Mouse (Mus musculus) intestine, embryonic 14.5 days (tissue): ENCODE data around the gene Prnd. TPM values are rescaled to one million over a fixed set of nuclear protein-coding genes. Genes with fewer than 3 reads are reported as not detected.

ENCODE experiments used
- ATAC-seq: fragments of 200-750 bp; cut with Nextera tagmentation; replicated peaks from 2 replicates; pipeline ENCODE4 v1.8.0; 2017; ENCODE audit warnings: low read depth, moderate number of reproducible peaks, moderate TSS enrichment, moderate library complexity; ENCODE audit not compliant: low FRiP score, low TSS enrichment
- DNase-seq: peaks from one replicate; pipeline ENCODE4 v3.0.0-alpha.2; 2018; ENCODE audit warnings: low spot score
- H3K27ac ChIP-seq: fragments of 300-500 bp; sonication (generic); 2 replicates; pipeline ENCODE4 v1.5.1; 2014; ENCODE audit warnings: low read depth, mild to moderate bottlenecking, control low read depth
- H3K27me3 ChIP-seq: fragments of 300-500 bp; sonication (generic); replicated peaks from 2 replicates; pipeline ENCODE4 v1.6.1; 2014; ENCODE audit warnings: low read length, control low read depth; ENCODE audit not compliant: control insufficient read depth, insufficient read depth
- H3K36me3 ChIP-seq: fragments of 300-500 bp; sonication (generic); 2 replicates; pipeline ENCODE4 v1.6.1; 2014; ENCODE audit warnings: low read length, control low read depth; ENCODE audit not compliant: control insufficient read depth, insufficient read depth
- H3K4me1 ChIP-seq: fragments of 300-500 bp; sonication (generic); replicated peaks from 2 replicates; pipeline ENCODE4 v1.6.1; 2014; ENCODE audit warnings: low read length, control low read depth, mixed read lengths; ENCODE audit not compliant: control insufficient read depth, insufficient read depth
- H3K4me2 ChIP-seq: fragments of 300-500 bp; sonication (generic); 2 replicates; pipeline ENCODE4 v1.6.1; 2014; ENCODE audit warnings: low read length
- H3K4me3 ChIP-seq: fragments of 300-500 bp; sonication (generic); 2 replicates; pipeline ENCODE4 v1.5.1; 2014; ENCODE audit warnings: low read depth, low read length, control low read depth, mixed read lengths
- H3K9ac ChIP-seq: fragments of 300-500 bp; sonication (generic); 2 replicates; pipeline ENCODE4 v1.6.1; 2014; ENCODE audit warnings: mild to moderate bottlenecking, low read length
- H3K9me3 ChIP-seq: fragments of 300-500 bp; sonication (generic); 2 replicates; pipeline ENCODE4 v1.6.1; 2016; ENCODE audit warnings: low read length, control low read depth; ENCODE audit not compliant: control insufficient read depth
- WGBS: fragments of 180-500 bp; shearing (Covaris S2); extraction: QIAGEN DNeasy Blood & Tissue Kit; methylation state at CpG from one replicate; pipeline ENCODE4 v1.1.7; 2014; 5-methylcytosine and 5-hydroxymethylcytosine counted together
- polyA plus RNA-seq: library from polyadenylated mRNA; unstranded; fragments of >200 nt; fragmentation: Nextera tagmentation; extraction: Ambion mirVana; gene quantifications from 2 replicates; pipeline ENCODE4 v1.2.1, GENCODE M21; 2014

The Prnd gene
- polyA plus RNA-seq, 1 experiment from 2014 or later: 43.0 TPM

DNA sequence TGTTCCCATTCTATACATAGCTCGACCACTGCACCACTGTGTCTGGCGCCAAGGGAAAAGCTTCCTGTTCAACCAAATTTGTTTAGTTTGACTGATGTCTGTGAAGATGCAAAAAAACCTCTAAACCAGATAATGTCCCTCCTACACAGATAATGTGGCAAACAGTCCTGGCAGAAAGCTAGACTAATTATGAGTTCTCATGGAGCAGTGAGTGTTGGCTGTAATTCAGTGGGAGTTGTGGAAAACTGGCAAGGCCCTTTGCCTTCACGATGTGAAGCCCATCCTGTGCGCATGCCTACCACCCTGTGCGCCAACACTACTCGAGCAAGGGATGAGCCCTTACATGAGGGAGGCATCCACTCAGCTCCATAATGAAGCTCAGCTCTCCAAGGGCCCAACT is 4.9 kb upstream of the Prnd start:
- no peak for DNase-seq
- no peak for ATAC-seq
- Histone ChIP-seq H3K4me1 (0 out of 2 replicates have a peak, but pooled peaks cover 3% of the 10 kb centered on the region), H3K27ac (no peak overlapping the region), H3K4me2 (no peak overlapping the region), H3K27me3 (0 out of 2 replicates have a peak, but pooled peaks cover 4% of the 10 kb centered on the region), H3K9ac (no peak overlapping the region), H3K9me3 (no peaks in the 10 kb centered on the region), H3K4me3 (no peak overlapping the region), H3K36me3 (no peaks in the 10 kb centered on the region)
- 79% methylated on average over 6 of the region's 6 CpGs for WGBS

DNA sequence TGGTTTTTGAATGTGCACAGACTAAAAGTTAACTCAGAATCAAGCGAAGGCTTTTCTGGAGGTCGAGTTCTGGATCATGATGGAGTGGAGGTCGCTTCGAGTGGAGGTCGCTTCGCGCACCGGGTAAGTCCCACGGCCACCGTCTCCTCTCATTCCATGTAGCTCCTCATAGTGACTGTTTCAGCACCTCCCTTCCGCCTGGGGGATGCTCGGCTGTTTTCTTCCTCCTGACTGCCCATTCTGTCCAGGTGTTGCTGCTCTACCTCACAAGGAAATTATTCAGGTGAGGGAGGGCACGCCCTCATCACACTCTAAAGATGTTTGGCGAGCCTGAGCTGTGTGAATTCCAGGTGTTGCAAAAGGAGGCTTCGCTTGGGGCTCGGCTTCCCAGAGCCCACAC is 4.3 kb upstream of the Prnd start:
- Histone ChIP-seq H3K36me3 (no peaks in the 10 kb centered on the region), H3K4me3 (no peak overlapping the region), H3K9me3 (no peaks in the 10 kb centered on the region), H3K9ac (no peak overlapping the region), H3K4me1 (0 out of 2 replicates have a peak, but pooled peaks cover 3% of the 10 kb centered on the region), H3K27me3 (peaks cover 6% of the 10 kb centered on the region; the same call in 1 of the 2 replicates), H3K27ac (no peak overlapping the region), H3K4me2 (no peak overlapping the region)
- DNase-seq: no peak
- no peak for ATAC-seq
- 88% methylated on average over 16 of the region's 16 CpGs for WGBS

DNA sequence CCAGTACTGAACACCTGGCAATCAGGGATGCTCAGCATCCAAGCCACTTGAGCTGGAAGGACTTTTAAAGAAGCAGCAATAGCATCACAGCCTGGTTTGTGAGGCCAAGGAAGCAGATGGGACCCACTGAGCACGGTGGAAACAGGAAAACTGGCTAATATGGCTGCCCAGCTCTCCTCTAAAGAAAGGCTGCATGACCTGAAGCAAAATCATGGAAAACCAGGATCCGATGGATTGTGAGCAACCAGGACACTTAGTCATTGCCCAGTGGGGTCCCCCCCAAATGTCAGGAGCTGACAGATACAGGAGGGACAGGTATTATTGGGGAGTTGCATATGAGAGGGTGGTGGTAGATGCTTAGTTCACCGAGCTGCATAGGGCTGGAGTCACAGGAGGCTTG is 2.5 kb upstream of the Prnd start:
- Histone ChIP-seq H3K27ac (no peak overlapping the region), H3K4me3 (no peak overlapping the region), H3K9ac (no peak overlapping the region), H3K9me3 (no peaks in the 10 kb centered on the region), H3K36me3 (no peaks in the 10 kb centered on the region), H3K4me2 (no peak overlapping the region), H3K4me1 (0 out of 2 replicates have a peak, but pooled peaks cover 7% of the 10 kb centered on the region), H3K27me3 (peaks cover 24% of the 10 kb centered on the region)
- 74% methylated on average over 3 of the region's 3 CpGs for WGBS
- ATAC-seq (no peak), DNase-seq (no peak)

DNA sequence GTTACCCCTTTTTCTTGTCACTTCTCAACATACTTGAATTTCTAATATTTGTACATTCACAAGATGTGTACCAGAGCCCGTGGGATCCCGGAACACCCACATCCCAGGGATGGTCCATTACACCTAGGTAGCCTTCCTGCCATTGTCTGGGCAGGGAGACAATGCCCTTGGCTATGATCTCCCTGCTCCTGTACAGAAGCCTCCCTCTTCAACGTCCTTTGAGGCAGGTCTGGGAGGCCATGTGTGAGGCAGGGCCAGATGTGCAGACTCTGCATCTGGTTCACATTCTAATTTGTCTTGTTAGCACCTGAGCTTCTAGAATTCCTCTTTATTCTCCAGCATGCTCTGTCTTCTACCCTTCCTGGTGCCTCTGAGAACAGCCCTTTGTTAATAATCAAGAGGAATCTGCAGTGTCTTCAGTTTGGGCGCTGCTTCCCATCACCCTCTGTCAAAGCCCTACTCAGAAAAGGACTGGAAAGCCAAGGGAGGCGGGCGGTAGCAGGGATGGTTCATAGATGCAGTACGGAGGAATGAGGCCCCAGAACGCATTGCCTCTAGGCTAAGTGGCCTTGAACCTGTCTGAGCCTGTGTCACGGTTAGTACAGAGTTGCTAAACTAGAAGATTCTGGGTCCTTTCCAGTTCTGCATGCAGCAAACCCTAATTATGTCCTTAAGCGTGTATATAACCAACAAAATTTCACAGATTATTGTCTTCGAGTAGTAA is 1.6 kb upstream of the Prnd start:
- no peak overlapping the region for H3K9ac ChIP-seq
- no peak for DNase-seq
- H3K4me2 ChIP-seq: no peak overlapping the region
- no peak for ATAC-seq
- H3K9me3 ChIP-seq: no peaks in the 10 kb centered on the region
- H3K4me1 ChIP-seq: 0 out of 2 replicates have a peak, but pooled peaks cover 8% of the 10 kb centered on the region
- H3K27me3 ChIP-seq: peaks cover 33% of the 10 kb centered on the region
- no peak overlapping the region for H3K27ac ChIP-seq
- WGBS: 60% methylated on average over 11 of the region's 11 CpGs
- H3K4me3 ChIP-seq: no peak overlapping the region
- no peaks in the 10 kb centered on the region for H3K36me3 ChIP-seq

DNA sequence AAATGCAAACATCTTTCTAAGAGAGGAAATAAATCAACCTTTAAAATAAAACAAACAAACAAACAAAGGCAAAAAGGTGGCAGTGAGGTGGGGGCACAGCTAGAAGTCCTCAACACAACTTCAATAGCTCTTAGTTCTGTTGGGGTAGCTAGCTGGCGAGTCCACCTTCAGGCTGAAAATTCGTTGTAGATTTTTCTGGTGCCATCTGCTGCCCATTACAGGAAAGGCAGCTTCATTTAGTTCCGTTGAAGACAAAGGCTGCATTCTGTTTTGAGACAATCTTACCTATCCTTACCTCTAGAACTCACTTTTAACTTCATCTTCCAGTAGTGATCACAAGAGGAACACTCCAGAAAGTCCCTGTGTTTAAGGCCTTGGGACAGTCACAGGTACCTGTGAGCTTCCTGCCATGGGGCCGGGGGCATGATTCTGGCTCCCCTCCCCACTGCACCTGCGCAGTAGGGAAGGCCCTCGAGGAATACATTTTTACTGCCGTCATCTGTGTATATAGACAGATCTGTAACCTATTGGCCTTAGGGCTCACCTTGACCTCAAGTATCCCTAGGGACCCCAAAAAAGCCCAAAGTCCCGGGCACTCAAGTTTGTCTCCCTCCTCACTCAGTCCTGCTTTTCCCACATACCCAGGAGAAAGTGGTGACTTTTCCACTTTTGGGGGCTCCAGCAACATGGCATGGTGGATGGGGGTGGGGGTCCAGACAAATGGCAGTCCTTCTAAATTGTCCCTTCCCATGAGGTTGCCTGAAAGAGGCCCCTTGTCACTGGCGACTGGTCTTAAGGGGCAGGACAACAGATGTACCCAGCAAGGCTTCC is 679 bp upstream of the Prnd start:
- H3K4me2 ChIP-seq: no peak overlapping the region
- no peaks in the 10 kb centered on the region for H3K36me3 ChIP-seq
- H3K27me3 ChIP-seq: peaks cover 42% of the 10 kb centered on the region
- 0 out of 2 replicates have a peak, but pooled peaks cover 8% of the 10 kb centered on the region for H3K4me1 ChIP-seq
- H3K9ac ChIP-seq: no peak overlapping the region
- 0 out of 2 replicates have a peak, but pooled peaks have one; percentile 45 for ATAC-seq
- DNase-seq: peak; percentile 72
- no peaks in the 10 kb centered on the region for H3K9me3 ChIP-seq
- no peak overlapping the region for H3K4me3 ChIP-seq
- H3K27ac ChIP-seq: no peak overlapping the region
- WGBS: 42% methylated on average over 9 of the region's 9 CpGs

DNA sequence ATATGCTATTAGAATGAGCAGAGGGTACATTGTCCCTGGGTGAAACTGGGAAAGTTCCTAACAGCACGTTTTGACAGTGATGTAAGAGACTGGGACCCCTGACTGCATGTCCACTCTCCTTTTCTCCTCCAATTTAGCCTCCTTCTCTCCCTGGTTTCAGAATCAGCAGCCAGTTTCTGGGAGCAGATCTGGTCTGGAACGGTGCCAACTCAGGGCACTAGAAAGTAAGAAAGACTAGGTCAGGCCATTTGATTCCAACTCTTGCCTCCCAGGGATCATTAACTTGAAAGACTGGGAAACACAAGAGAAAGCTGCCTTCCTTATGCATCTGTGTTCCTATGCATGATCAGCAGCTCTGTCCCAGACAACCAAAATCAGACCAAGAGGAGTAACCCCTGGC is 1.8 kb downstream of the Prnd start:
- H3K36me3 ChIP-seq: no peaks in the 10 kb centered on the region
- H3K27ac ChIP-seq: no peak overlapping the region
- no peak overlapping the region; the same call in 1 of the 2 replicates for H3K4me2 ChIP-seq
- DNase-seq: no peak
- no peak overlapping the region for H3K9ac ChIP-seq
- ATAC-seq: no peak
- WGBS: 51% methylated on average over 2 of the region's 2 CpGs
- H3K4me3 ChIP-seq: peak overlapping the region; percentile 11; the same call in 1 of the 2 replicates
- 0 out of 2 replicates have a peak, but pooled peaks cover 8% of the 10 kb centered on the region for H3K4me1 ChIP-seq
- H3K27me3 ChIP-seq: peaks cover 43% of the 10 kb centered on the region
- H3K9me3 ChIP-seq: no peaks in the 10 kb centered on the region

DNA sequence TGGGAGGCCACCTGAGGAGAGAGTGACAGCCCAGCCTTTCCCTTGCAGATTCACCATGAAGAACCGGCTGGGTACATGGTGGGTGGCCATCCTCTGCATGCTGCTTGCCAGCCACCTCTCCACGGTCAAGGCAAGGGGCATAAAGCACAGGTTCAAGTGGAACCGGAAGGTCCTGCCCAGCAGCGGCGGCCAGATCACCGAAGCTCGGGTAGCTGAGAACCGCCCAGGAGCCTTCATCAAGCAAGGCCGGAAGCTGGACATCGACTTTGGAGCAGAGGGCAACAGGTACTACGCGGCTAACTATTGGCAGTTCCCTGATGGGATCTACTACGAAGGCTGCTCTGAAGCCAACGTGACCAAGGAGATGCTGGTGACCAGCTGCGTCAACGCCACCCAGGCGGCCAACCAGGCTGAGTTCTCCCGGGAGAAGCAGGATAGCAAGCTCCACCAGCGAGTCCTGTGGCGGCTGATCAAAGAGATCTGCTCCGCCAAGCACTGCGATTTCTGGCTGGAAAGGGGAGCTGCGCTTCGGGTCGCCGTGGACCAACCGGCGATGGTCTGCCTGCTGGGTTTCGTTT is 2.4 kb downstream of the Prnd start:
- Histone ChIP-seq H3K4me3 (peak overlapping the region; percentile 11), H3K4me1 (0 out of 2 replicates have a peak, but pooled peaks cover 8% of the 10 kb centered on the region), H3K36me3 (no peaks in the 10 kb centered on the region), H3K9me3 (no peaks in the 10 kb centered on the region), H3K4me2 (peak overlapping the region; percentile 37), H3K27me3 (peaks cover 43% of the 10 kb centered on the region), H3K27ac (no peak overlapping the region), H3K9ac (no peak overlapping the region)
- DNase-seq (peak; percentile 63), ATAC-seq (no peak)
- WGBS: 12% methylated on average over 29 of the region's 29 CpGs

DNA sequence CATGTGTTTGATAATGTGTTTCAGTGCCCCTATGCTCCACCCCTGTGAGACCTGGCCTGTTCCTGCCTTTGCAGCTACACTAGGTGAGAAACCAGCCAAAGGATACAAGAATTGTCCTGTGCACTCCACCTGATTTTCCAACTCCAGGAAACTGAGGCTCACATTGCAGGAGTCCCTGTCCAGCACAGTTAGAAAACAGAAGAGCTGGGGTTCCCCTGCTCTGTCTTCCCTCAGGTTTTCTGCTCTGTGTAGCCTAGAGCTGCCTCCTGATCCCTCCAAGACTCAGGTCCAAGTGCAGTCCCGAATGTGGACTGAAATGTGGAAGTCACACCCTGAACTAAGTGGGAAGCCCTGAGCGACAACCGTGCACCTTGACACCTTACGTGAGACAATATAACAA is 3.0 kb downstream of the Prnd start:
- DNase-seq (no peak), ATAC-seq (no peak)
- H3K27me3 ChIP-seq: peaks cover 43% of the 10 kb centered on the region
- H3K4me3 ChIP-seq: no peak overlapping the region
- peak overlapping the region; percentile 37 for H3K4me2 ChIP-seq
- H3K4me1 ChIP-seq: 0 out of 2 replicates have a peak, but pooled peaks cover 8% of the 10 kb centered on the region
- no peak overlapping the region for H3K27ac ChIP-seq
- no peaks in the 10 kb centered on the region for H3K36me3 ChIP-seq
- no peaks in the 10 kb centered on the region for H3K9me3 ChIP-seq
- 83% methylated on average over 4 of the region's 4 CpGs for WGBS
- no peak overlapping the region for H3K9ac ChIP-seq
